Mouse (Mus musculus) brain, embryonic 14.5 days (tissue): ENCODE results near the gene Dpagt1.

ENCODE experiments used
- CTCF ChIP-seq: fragments of 200-500 bp; IDR thresholded peaks from 2 replicates; pipeline ENCODE4 v1.5.1; 2012; ENCODE audit warnings: inconsistent platforms, mild to moderate bottlenecking, moderate library complexity, borderline replicate concordance; ENCODE audit not compliant: insufficient read depth, insufficient read length; ENCODE audit errors: extremely low read depth
- POLR2A ChIP-seq: fragments of 200-500 bp; IDR thresholded peaks from 2 replicates; pipeline ENCODE4 v1.6.1; 2012; ENCODE audit warnings: mild to moderate bottlenecking, inconsistent platforms, borderline replicate concordance; ENCODE audit not compliant: poor library complexity, insufficient read depth, insufficient read length, severe bottlenecking; ENCODE audit errors: extremely low read depth

DNA sequence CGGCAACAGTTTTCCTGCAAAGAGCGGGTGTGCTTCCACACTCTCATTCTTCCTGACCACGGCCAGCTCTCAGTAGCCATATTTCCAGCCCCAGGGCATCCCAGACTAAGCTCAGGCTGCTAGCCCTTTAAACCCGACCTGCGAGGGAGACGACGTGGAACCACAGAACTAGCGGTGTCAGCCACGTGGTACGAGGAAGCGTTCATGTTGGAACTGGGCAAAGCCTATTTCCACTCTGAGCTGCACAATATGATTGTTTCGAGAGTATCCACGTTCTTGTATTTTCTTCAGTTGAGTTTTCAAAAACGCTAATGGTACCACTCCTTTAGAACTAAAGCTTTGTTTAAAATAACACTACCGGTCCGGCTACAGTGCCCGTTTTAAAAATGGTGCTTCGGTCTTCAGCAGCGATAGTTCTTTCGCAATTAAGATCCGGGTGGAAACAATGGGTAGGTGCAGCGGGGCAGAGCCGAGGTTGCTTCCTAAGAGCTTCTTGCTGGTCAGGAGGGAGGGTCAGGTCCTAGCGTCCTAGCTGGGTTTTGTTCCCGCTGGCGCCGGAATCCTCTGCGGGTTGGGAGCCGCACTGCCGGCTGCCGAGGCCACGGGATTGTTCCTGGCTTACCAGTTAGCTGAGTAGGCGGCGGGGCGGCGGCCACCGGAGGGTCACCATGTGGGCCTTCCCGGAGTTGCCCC is 698 bp downstream of the Dpagt1 start:
- no peak for TF ChIP-seq CTCF
- peak; percentile 33; the same call in 1 of the 2 replicates for TF ChIP-seq POLR2A
